Mouse (Mus musculus) spleen, postnatal 10 days (tissue): ENCODE measurements around the gene Taf1b.

ENCODE experiments used
- DNase-seq, 2 experiments: peaks; one replicate each; pipeline ENCODE4 v3.0.0; 2021 to 2022; ENCODE audit warnings: low spot score in 2 of 2

Gene Taf1b

DNA sequence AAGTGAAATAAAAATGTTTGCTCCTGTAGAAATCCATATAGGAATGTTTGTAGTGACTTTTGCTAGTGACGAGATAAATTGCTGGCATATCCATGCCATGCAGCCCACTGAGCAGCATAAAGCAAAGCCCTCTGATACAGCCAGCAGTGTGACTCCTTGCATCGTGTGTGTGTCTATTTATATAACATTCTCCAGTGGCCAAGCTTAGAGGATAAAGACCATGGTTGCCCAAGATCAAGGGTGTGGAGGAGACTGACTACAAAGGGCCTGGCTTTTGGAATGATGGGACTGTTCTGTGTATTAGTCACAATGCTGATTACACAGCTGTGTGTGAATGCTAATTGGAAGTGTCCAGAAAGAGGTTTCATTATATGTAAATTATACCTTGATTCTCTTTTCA, 54.4 kb downstream of the Taf1b start:
- no peak for DNase-seq

DNA sequence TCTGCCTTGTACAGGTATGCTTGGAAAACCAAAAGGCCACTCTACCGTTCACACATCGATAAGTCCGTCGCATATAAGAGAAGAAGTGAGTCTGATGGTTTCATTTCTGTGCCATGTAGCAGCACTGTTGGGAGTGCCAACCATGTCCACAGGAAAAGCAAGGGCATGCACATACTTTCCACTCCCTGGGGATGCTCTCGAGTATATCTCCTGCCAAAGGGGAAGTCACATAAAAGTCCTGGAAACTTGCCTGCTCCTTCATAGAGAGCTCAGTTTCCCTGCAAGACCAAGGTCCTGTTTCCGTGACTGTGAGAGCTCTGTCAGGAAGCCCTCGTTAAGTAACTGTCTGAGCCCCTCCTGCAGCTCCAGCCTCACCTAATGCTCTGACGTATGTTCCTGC, 57.8 kb downstream of the Taf1b start:
- no peak for DNase-seq

DNA sequence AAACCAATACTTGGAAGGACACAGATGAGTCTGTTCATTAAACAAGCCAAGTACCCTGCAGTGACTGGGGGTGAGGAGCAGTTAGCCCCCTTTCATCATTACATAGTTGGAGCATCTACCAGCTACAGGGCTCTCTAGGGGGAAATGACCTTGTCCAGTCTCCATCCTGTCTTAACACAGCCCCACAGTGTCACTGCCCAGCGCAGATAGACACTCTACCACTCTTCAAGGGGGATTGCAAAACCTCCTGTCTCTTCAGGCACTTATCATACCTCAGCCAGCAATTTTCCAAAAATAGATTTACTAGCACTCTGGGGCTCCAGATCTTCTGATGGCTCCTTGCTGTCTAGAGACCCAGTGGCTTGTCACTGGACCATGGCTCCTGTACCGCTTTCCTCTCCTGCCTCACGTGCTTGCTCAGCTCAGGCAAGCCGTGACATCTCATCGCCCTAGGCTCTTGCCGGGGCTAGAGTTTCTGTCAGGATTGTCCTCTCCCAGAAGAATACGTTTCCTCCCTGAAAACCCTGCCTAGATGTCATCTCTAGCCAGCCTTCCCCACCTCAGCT, 65.3 kb downstream of the Taf1b start:
- no peak for DNase-seq

DNA sequence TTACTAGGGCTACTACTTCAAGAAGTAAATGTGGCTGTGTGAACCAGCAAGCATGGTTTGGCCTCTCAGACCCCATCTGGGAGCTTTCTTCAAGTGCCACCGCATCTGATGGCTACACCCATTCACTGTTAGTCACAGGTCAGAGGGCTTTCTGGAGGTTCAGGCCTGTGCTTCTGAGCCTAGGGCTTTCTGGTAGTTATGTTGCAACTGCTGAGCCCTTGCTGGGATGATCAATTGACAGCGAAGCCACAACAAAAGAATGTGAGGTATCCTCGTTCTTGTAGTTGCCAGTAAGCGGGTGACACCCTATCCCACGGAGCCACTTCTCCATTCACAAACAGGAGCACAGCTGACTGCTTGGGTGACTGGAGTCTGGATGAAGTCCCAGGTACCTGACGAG, 67.2 kb downstream of the Taf1b start:
- DNase-seq = no peak

DNA sequence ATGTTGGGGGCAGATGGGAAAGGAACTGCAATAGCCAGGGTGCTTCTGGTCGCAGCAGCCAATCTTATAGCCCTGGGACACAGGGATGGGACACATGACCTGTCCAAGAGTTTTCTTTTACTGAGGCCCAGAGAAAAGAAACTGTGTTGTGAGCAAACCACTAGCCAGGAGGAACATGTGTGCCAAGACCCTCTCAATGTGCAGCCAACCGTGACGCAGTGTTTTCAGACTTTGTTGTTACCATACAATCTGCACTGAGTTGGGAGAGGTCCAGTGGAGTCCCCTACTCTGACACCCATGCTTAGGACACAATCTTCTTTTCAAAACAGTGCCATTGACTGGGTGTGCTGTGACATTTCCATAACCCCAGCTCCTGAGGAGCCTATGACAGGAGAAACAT, 69.4 kb downstream of the Taf1b start:
- DNase-seq = no peak

DNA sequence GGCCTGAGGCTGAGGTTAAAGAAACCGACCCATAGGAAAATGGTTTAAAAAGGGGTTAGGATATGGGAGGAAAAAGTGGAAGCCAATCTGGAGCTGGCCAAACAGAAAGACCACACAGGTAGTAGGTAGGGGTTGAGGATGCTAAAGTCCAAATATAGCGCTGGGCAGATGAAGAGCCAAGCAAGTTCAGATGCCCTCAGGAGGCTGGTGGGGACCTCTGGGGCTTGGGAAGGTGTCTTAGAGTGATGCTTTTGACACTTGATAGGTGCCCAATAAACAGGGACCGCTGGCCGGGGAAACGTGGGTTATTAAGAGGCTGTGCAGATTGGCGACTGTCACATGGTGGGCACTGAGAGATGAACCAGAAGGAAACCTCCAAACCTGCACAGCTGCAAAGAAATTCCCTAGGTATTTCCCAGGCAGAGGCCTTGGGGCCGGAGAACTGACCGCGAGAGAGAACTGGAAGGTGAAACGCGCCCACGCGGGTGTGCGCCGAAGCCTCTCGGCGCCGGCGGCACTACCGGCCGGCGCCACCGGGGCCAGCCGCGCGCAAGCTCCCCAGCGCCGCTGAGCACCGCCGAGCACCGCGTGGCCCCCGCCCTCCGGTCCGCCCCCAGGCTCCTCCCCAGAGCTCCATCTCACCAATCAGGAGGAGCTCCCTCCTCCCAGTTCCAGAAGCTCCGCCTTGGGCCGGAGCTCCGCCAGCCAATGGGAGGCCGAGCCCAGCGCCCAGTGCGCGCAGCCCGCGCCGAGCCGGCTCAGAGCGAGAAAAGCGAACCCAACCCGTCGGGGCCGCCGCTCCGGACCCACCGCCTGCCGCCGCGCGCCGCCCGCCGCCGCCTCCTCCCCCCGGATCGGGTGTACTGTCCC, 73.6 kb downstream of the Taf1b start, which contains the start of gene Grhl1:
Gene Grhl1, plus strand, starts transcription at position 761 of the 870 bp plus-strand sequence.
- peak; percentile 77 to 92 for DNase-seq

DNA sequence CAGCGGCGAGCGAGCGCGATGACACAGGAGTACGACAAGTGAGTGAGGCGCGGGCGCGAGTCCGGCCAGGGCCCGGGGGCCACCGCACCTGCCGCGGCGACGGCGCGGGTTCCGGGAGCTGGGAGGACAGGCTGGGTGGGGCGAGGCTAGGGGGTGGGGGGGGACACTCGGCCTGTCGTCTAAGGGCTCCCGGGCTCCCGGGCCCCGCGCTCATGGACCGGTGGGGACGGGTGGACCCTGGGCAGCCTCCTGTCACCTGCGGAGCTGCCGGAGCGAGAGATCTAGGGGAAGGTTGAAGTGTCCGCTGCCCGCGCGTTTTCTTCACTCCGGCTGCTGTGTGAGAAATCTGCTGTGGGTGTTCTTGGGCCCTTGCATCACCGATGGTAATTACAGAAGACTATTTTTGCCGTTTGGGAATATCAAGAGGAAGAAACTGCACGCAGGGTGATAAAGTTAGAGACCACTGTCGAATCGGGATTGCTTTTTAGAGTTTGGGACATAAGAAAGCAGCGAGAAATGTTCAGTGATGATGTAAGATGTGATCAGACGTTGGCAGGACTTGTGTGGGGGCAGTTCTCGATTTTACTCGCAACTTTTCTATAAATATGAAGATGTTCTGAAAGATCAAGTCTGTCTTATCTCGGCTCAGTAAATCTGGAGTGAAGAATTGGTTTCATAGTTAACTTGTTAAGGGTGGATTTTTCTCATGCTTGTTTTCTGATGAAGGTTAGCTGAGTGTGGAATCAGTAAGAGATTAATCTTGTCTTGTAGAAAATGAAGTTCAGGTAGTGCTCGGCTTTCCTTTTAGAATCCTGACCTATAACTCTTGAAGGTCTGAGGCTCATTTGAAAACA, 74.5 kb downstream of the Taf1b start:
- no peak for DNase-seq

DNA sequence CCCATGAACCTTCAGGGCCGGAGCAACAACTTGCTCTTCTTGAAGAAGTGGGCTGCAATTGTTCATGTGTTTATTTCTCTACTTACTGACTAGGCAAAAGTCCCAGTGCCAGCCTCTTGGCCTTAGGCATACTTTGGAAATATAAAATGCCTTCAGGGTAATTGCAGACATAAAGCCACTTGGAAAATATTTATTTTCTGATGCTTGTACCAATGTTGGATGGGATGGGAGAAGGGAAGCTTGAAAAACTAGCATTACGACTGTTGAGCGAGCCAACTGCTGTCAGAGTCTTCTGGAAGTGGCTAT, 75.1 kb downstream of the Taf1b start:
- DNase-seq = no peak

DNA sequence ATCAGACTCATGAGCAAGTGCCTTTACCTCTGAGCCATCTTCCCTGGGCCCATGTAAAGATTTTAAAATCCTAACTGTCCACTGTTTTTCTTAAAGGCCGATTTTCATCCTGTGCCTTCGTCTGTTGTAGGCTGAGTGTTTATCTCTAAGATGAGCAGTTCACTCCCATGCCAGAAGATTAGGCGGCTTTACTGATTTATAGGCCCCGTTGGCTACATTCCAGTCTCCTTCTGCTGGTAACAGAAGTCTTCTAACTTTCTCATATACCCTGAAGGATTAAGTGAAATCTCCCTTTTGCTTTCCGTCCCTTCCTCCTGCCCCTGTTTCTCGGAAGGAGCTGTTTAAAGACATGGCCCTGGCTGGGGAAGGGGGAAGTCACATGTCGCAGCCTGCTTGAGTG, 76.7 kb downstream of the Taf1b start:
- DNase-seq = no peak

DNA sequence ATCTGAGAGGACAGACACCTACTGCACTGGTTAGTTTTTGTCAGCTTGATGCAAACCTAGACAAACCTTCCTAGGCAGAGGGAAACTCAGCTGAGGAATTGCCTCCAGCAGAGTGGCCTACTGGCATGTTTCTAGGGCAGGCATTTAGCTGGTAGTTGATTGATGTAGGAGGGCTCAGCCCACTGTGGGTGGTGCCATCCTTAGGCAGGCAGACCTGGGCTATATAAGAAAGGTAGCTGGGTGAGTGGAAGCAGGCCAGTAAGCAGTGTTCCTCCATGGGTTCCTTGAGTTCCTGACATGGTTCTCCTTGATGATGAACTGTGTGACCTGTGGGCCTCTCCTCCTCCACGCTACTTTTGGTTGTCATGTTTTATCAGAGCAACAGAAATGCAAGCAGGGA, 82.3 kb downstream of the Taf1b start:
- no peak for DNase-seq

DNA sequence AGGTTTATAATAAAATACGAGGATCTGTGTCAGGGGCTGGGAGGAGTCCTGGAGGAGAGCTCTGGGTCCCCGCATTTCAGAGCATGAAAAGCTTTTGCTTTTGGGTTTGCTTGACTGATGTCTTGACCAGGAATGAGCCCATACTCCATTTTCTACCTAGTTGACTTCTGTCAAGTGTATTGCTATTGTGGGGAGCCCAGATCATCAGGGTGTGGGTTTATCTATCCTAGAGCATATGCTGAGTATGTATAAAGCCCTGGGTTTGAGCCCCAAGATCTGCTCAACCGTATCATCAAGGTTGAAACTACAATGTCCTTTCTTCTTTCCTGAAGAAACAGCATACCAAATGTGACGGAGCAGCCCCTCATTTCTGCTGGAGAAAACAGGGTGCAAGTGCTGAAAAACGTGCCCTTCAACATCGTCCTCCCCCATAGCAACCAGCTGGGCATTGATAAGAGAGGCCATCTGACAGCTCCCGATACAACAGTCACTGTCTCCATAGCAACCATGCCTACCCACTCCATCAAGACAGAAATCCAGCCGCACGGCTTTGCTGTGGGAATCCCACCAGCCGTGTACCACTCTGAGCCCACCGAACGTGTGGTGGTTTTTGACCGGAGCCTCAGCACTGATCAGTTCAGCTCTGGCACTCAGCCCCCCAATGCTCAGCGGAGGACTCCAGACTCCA, 83.0 kb downstream of the Taf1b start:
- no peak for DNase-seq

DNA sequence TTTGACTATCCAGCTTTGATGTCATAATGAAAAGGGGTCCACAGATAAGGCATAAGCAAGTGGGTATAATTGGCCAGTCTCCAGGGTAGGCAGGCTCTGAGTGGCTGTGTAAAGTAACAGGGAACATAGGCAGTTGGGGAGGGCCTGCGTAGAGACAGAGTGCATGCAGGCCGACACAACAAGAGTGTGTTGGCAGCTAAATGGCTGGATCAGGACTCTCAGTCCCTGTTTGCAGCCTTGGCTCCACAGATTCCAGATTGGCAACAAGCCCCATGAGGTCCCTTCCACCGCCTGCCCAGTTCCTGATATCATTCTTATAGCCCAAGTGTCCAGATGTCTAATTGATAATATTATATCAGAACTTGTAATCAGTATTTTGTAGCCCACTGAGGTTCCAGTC, 85.5 kb downstream of the Taf1b start:
- DNase-seq = no peak

DNA sequence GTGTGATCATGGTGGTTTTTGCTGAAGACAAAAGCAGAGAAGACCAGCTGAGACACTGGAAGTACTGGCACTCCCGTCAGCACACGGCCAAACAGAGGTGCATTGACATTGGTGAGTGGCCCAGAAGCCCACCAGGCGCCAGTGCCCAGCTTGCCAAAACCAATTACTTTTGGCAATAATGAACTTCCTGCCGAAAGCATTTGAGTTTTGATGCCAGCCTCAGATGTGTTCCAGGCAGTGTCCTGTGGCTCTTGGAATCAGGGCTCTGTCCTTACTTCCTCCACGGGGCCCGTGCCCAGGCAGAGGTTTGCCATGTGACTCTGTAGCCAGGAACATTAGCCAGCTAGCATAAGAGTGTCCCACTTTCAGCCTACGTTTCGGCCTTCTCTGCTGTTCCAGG, 86.7 kb downstream of the Taf1b start:
- no peak for DNase-seq

DNA sequence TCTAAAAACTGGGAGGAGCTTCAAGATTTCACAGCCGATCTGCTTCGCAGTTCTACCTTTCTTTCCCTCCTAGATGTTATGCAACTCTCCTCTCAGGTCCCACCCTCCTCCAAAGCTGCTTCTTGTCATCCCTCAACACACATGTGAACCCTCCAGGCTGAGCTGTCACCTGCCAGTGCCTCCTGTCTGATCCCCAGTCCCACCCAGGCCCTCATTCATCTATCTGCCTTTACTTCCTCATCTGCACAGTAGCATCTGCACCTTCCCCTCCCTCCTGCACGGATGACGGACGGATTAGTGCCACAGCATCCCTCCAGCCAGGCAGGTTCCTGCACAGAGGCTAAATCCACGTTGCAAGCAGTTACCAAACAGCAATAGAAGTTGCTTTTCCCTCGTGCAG, 88.0 kb downstream of the Taf1b start:
- no peak for DNase-seq

DNA sequence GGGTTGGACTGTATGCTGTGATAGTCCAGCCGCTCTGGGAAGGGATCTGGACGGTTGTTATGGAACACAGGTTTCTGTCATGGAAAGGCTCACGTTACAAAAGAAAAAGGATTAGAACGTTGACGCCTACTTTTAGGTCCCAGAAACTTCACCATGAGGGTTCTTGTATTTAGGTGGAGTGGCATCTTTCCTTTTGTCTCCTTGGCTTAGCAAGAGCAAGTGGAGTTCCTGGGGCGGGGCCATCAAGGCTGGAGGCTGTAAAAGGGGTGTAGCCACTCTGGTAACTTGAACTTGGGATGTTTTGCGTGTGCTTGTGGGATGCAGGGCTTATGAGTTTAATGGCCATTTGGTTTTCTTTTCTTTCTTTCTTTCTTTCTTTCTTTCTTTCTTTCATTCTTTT, 92.2 kb downstream of the Taf1b start:
- no peak for DNase-seq

DNA sequence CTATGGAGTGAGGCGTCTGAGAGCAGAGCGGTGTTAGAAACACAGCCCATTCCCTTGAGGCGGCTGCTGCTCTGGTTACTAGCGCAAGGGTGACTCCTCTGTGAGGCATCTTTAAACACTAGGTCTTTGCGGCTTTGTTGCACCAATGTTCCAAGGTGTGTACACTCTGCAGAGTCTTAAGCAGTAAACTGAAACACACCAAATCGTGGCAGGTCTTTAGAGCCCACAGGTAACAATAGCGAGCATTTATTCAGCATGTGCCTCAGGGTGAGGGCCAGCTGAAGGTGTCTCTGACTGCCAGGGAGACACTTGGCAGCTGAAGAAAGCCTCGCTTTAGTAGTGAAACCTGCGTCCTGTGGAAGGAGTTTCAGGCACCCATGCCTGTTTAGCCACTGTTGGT, 93.9 kb downstream of the Taf1b start:
- no peak for DNase-seq

DNA sequence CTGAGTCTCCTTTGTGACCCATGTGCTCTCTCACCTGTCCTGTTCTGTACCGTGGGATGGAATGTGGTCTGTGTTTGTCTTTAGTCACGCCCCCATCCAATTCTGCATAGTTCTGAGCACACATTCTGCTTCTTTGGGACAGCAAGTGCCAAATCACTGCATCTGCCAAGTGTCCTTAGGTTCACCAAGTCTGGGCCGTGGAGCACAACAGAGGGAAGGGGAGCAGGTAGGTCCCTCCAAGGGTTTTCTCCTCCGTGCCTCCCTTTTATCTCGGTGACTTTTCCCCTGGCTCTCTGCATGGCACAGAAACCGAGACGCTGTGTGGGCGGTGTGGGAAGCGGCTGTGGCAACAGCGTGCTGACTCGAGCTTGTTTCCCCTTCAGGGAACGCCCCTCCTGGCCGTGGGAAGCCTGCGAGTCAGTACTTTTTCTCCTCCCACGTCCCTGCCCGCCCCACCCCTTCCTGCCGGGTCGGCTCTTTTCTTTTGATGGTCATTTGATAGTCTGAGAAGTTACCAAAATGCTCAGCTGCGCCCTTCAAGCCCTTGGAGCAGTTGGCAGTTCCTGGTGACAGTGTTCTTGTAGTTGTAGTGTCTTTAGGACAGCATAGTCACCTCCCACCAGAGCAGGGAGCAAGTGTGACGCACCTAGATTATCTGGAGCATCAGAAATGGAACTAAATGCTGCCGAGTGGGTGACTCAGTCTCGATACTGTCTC, 95.0 kb downstream of the Taf1b start:
- peak; percentile 27 to 65 for DNase-seq

DNA sequence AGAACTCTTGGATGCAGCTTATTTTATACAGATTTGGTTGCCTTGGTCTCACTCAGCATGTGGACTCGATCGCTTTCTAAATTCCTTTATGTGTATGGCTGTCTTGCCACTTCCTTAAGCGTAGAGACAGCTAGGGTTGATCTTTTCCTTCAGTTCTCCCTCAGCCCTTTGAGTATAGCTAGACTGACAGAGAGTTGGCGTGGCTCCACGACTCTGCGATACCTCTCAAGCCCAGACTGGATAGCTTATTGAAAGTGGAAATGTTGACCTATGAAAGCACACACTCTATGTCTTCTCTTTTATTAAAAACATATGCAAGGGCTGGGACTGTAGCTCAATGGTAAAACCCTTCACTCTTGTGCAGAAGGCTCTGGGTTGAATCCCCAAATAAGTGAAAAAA, 99.2 kb downstream of the Taf1b start:
- DNase-seq = no peak

DNA sequence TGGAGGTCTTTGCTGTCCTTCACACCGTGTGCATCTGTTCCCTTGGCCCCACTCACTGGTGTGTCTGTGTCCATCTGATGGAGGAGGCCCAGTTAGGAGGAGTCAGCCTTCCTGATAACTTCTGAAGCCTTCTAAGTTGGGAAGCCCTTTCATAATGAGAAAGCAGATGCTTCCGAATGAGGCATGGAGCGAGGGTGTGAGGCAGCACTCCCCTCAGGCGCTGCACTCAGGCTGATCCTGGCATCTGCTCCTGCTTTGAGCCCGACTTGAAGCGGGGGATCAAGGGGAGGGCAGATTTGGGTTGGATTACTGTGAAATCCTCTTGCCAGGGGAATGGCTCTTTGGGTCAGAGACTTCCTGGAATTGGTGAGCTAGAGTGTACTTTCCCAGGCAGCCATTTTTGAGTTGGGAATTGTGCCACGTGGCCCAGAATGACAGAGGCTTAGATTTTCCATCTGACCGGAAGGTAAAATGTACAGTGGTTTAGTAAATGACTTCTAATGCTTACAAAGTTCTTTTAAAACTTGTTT, 101.3 kb downstream of the Taf1b start:
- no peak for DNase-seq

DNA sequence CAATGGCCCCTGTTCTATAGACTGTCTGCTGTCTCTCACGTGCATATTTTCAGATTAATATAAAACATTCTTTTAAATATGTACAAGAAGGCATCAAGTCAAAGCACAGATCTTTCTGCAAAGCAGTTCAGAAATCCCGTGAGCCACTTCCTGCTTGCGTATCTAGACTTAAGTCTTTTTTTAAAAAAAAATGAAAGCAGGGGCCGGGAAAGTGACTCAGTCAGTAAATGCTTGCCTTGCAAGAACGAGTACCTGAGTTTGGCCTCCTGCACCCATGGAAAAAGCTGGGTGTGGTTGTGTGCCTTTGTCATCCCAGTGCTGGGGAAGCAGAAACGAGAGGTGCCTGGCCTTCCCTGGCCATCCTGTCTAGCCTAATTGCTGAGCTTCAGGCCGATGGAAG, 101.9 kb downstream of the Taf1b start:
- no peak for DNase-seq

DNA sequence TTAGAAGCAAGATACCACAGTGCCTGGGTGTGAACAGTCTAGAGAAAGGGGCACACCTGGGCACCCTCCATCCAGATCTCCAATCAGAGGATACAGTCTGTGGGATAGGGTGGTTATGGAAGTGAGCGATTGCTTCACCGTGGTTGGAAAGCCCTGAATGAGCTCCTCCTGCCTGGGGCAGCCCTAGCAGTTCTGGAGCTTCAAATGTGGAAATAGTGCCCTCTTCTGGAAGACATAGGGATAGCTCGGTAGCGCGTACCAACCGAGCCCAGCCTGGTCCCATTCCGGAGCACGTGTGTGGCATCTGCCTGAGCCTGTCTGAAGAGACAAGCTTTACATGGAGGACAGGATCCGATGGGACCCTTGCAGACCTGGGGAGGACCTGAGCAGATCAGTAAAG, 102.6 kb downstream of the Taf1b start:
- peak; percentile 37 to 67 for DNase-seq
